Mouse (Mus musculus) liver, embryonic 13.5 days (tissue): ENCODE results near the gene Gm17571. TPM values are rescaled to one million over a fixed set of nuclear protein-coding genes. Genes with fewer than 3 reads are reported as not detected.

Source experiments
- ATAC-seq: fragments of 200-750 bp; cut with Nextera tagmentation; 2 replicates; pipeline ENCODE4 v1.8.0; 2017; ENCODE audit warnings: low read depth, mild to moderate bottlenecking, moderate number of reproducible peaks, moderate library complexity
- DNase-seq: peaks from one replicate; pipeline ENCODE4 v3.0.0; 2022
- H3K27ac ChIP-seq: fragments of 300-500 bp; sonication (generic); 2 replicates; pipeline ENCODE4 v1.5.1; 2015; ENCODE audit warnings: moderate library complexity, mild to moderate bottlenecking, inconsistent platforms
- H3K27me3 ChIP-seq: fragments of 300-500 bp; sonication (generic); 2 replicates; pipeline ENCODE4 v1.6.1; 2015; ENCODE audit warnings: mild to moderate bottlenecking, inconsistent platforms
- H3K36me3 ChIP-seq: fragments of 300-500 bp; sonication (generic); 2 replicates; pipeline ENCODE4 v1.6.1; 2015; ENCODE audit warnings: mild to moderate bottlenecking, inconsistent platforms
- H3K4me1 ChIP-seq: fragments of 300-500 bp; sonication (generic); replicated peaks from 2 replicates; pipeline ENCODE4 v1.6.1; 2015; ENCODE audit warnings: inconsistent platforms
- H3K4me2 ChIP-seq: fragments of 300-500 bp; sonication (generic); 2 replicates; pipeline ENCODE4 v1.6.1; 2015; ENCODE audit warnings: inconsistent platforms, mild to moderate bottlenecking, moderate library complexity
- H3K4me3 ChIP-seq: fragments of 300-500 bp; sonication (generic); replicated peaks from 2 replicates; pipeline ENCODE4 v1.5.1; 2015; ENCODE audit warnings: mild to moderate bottlenecking, inconsistent platforms
- H3K9ac ChIP-seq: fragments of 300-500 bp; sonication (generic); 2 replicates; pipeline ENCODE4 v1.6.1; 2015; ENCODE audit warnings: mild to moderate bottlenecking, inconsistent platforms
- H3K9me3 ChIP-seq: fragments of 300-500 bp; sonication (generic); replicated peaks from 2 replicates; pipeline ENCODE4 v1.6.1; 2016; ENCODE audit warnings: inconsistent platforms
- WGBS: fragments of 180-500 bp; shearing (Covaris S2); methylation state at CpG from one replicate; pipeline ENCODE4 v1.1.7; 2015; ENCODE audit not compliant: insufficient replicate concordance; 5-methylcytosine and 5-hydroxymethylcytosine counted together
- polyA plus RNA-seq: library from polyadenylated mRNA; unstranded; fragments of >200 nt; fragmentation: Nextera tagmentation; extraction: Ambion mirVana; gene quantifications from 2 replicates; pipeline ENCODE4 v1.2.1, GENCODE M21; 2015

Gene Gm17571
- polyA plus RNA-seq, 1 experiment from 2014 or later: not detected

DNA sequence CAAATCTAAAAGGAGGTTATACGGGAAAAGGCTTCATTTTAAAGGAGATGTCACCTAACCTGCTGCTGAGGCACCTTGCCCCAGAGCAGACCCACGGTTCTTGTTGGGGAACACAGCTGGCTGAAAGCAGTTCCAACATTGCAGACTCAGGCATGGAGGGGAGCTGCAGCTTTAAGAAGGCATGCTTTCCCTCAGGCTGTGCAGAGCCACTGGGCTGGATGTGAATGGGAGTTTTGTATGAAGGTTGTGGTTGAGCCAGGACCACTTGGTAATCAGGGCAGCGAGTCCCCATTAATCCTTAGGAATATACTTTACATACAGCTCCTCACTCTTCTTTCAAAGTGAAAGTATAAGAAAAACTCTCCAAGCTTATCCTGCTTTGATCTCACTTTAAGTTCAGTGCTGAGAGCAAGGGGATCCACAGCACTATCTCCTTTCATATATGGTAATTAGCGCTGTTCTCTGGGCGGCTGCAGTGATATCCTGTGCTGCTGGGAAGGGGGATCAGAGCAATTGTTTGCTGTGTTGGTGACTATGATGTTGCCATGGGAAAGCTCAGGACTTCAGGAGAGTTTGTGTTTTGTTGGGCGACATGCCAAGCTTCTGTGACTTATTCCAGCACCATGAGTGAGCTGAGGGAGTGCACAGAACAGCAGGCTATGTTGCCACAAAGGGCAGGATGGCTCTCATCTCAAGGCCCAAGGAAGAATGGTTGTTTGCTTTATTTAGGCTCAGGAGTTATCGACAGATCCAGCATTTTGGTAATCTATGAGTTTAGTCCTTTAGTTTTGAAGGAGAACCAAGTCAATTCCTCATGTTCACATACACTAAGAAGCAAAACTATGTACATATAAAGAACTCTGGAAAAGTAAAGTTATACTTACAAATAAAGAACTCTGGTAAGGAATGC, 21.3 kb downstream of the Gm17571 start:
- H3K27ac ChIP-seq: no peak overlapping the region
- no peak for DNase-seq
- no peak for ATAC-seq
- H3K9me3 ChIP-seq: no peaks in the 10 kb centered on the region
- peaks cover 5% of the 10 kb centered on the region for H3K4me1 ChIP-seq
- H3K36me3 ChIP-seq: no peaks in the 10 kb centered on the region
- H3K27me3 ChIP-seq: no peaks in the 10 kb centered on the region
- 52% methylated on average over 7 of the region's 7 CpGs for WGBS
- no peak overlapping the region for H3K9ac ChIP-seq
- H3K4me2 ChIP-seq: no peak overlapping the region
- H3K4me3 ChIP-seq: no peak overlapping the region

DNA sequence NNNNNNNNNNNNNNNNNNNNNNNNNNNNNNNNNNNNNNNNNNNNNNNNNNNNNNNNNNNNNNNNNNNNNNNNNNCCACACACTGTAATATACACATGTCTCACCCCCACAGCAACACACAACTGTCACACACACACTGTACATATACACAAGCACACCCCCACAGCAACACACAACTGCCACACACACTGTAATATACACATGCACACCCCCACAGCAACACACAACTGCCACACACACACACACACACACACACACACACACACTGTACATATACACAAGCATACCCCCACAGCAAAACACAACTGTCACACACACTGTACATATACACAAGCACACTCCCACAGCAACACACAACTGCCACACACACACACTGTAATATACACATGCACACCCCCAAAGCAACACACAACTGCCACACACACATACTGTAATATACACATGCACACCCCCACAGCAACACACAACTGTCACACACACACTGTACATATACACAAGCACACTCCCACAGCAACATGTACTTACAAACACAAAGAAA, 32.3 kb downstream of the Gm17571 start:
- H3K4me1 ChIP-seq: no peaks in the 10 kb centered on the region
- ATAC-seq (no peak), DNase-seq (no peak)
- no peak overlapping the region for H3K27ac ChIP-seq
- H3K4me3 ChIP-seq: no peak overlapping the region
- no peaks in the 10 kb centered on the region for H3K9me3 ChIP-seq
- no peak overlapping the region for H3K4me2 ChIP-seq
- no peaks in the 10 kb centered on the region for H3K27me3 ChIP-seq
- no peak overlapping the region for H3K9ac ChIP-seq
- H3K36me3 ChIP-seq: no peaks in the 10 kb centered on the region

Other genes with a start within 250 kb of the Gm17571 start
- gene Jrkl, start 200.9 kb downstream of the Gm17571 start, polyA plus RNA-seq: 2.2 and 3.4 TPM in 2 replicates
- 9.5 and 12.3 TPM in 2 replicates for gene Ccdc82, start 199.8 kb downstream of the Gm17571 start, polyA plus RNA-seq
- gene Maml2, start 148.8 kb downstream of the Gm17571 start, polyA plus RNA-seq: 1.0 and 1.2 TPM in 2 replicates